Mouse (Mus musculus) frontal cortex, postnatal 10 days (tissue): ENCODE results near the gene Fbxo21.

Experiments used
- DNase-seq, 2 experiments: peaks; one replicate each; pipeline ENCODE4 v3.0.0; 2022; ENCODE audit warnings: low spot score in 2 of 2, mixed read lengths in 1 of 2

Fbxo21 gene

GRCm38 (mm10) chr5:117979082-117979481, 2.6 kb downstream of the Fbxo21 start:
- no peak for DNase-seq

GRCm38 (mm10) chr5:117980921-117981320, 4.4 kb downstream of the Fbxo21 start:
- DNase-seq: no peak

- DNase-seq: no peak
Measured at GRCm38 (mm10) chr5:117981943-117982342, 5.4 kb downstream of the Fbxo21 start.

- DNase-seq: no peak
Measured at GRCm38 (mm10) chr5:117986327-117986726, 9.8 kb downstream of the Fbxo21 start.

- DNase-seq: no peak
Measured at GRCm38 (mm10) chr5:117987891-117988290, 11.4 kb downstream of the Fbxo21 start.

- DNase-seq: no peak
Measured at GRCm38 (mm10) chr5:117988367-117988766, 11.8 kb downstream of the Fbxo21 start.

GRCm38 (mm10) chr5:117989773-117990172, 13.2 kb downstream of the Fbxo21 start:
- DNase-seq: no peak

GRCm38 (mm10) chr5:117990957-117991356, 14.4 kb downstream of the Fbxo21 start:
- no peak for DNase-seq

- DNase-seq: no peak
Measured at GRCm38 (mm10) chr5:117993550-117993949, 17.0 kb downstream of the Fbxo21 start.

GRCm38 (mm10) chr5:117995372-117995901, 18.9 kb downstream of the Fbxo21 start:
- DNase-seq: no peak

- no peak for DNase-seq
Measured at GRCm38 (mm10) chr5:117995911-117996310, 19.4 kb downstream of the Fbxo21 start.

GRCm38 (mm10) chr5:117996581-117996980, 20.1 kb downstream of the Fbxo21 start:
- no peak for DNase-seq

- no peak for DNase-seq
Measured at GRCm38 (mm10) chr5:117997434-117997970, 21.0 kb downstream of the Fbxo21 start.

- DNase-seq: no peak
Measured at GRCm38 (mm10) chr5:117999061-117999460, 22.5 kb downstream of the Fbxo21 start.

- no peak for DNase-seq
Measured at GRCm38 (mm10) chr5:117999584-117999983, 23.1 kb downstream of the Fbxo21 start.

GRCm38 (mm10) chr5:118002059-118002458, 25.5 kb downstream of the Fbxo21 start:
- peak in 1 of 2 experiments; percentile 58 for DNase-seq

GRCm38 (mm10) chr5:118004619-118005018, 28.1 kb downstream of the Fbxo21 start:
- peak in 1 of 2 experiments; percentile 57 for DNase-seq

- no peak for DNase-seq
Measured at GRCm38 (mm10) chr5:118005728-118006127, 29.2 kb downstream of the Fbxo21 start.

GRCm38 (mm10) chr5:118008344-118008743, 31.8 kb downstream of the Fbxo21 start:
- DNase-seq: no peak

GRCm38 (mm10) chr5:118010872-118011271, 34.3 kb downstream of the Fbxo21 start:
- DNase-seq: no peak

GRCm38 (mm10) chr5:118011796-118012195, 35.3 kb downstream of the Fbxo21 start:
- no peak for DNase-seq

- DNase-seq: no peak
Measured at GRCm38 (mm10) chr5:118015028-118015427, 38.5 kb downstream of the Fbxo21 start.

- no peak for DNase-seq
Measured at GRCm38 (mm10) chr5:118015669-118016068, 39.1 kb downstream of the Fbxo21 start.

GRCm38 (mm10) chr5:118017527-118017926, 41.0 kb downstream of the Fbxo21 start:
- DNase-seq: no peak
